Mouse (Mus musculus) embryonic fibroblast, embryonic 13.5 days (primary cell): Measurements from ENCODE around the gene Celf1.

Source experiments
- CTCF ChIP-seq: IDR thresholded peaks from 2 replicates; pipeline ENCODE4 v1.5.1; 2011; ENCODE audit warnings: mild to moderate bottlenecking, control low read depth, low read length, moderate library complexity, borderline replicate concordance; ENCODE audit not compliant: insufficient read depth
- POLR2A ChIP-seq: IDR thresholded peaks from 2 replicates; pipeline ENCODE4 v1.6.1; 2011; ENCODE audit warnings: low read depth, mild to moderate bottlenecking, control low read depth, low read length, moderate library complexity

- no peak for TF ChIP-seq CTCF
- no peak for TF ChIP-seq POLR2A
Observed at GRCm38 (mm10) chr2:90931829-90932228, 8.4 kb upstream of the Celf1 start.
